Mouse (Mus musculus): ENCODE results near the gene Cdsn. TPM values are rescaled to one million over a fixed set of nuclear protein-coding genes. Genes with fewer than 3 reads are reported as not detected.

Cdsn gene
- polyA plus RNA-seq, 1 experiment from 2014 or later: not detected

DNA sequence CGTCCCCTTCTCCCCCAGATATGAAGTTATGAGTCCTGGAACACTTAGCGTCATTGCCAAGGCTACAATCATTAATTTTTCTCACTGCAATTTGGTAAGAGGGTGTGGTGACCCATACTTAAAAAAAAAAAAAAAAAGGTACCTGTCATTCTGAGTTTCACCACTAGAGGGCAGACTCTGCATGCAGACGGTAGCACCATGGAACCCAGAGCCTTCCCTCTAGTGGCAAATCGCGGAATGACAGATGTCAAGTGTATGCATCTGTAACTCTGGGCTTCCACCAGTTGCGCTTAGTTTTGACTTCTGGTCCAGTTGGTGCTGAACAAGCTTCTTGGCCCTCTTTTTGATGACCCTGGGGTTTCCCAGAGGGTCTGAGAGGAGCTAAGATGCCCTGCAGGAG, 26.3 kb downstream of the Cdsn start:
- ATAC-seq (ENCODE audit: low FRiP score, low TSS enrichment): no peak
- 21% methylated on average over 6 of the region's 6 CpGs for WGBS
- H3K27ac ChIP-seq (ENCODE audit: low read depth, low read length): no peak overlapping the region
- H3K4me1 ChIP-seq (ENCODE audit: control insufficient read depth, insufficient read depth, low read length): no peaks in the 10 kb centered on the region
- no peak overlapping the region for H3K9ac ChIP-seq (ENCODE audit: low read depth, low read length)
- no peaks in the 10 kb centered on the region for H3K9me3 ChIP-seq (ENCODE audit: control insufficient read depth, low read length)
- H3K4me2 ChIP-seq (replicated peaks; ENCODE audit: low read depth, low read length): no peak overlapping the region
- H3K4me3 ChIP-seq (ENCODE audit: low read length): no peak overlapping the region
- H3K36me3 ChIP-seq (ENCODE audit: control insufficient read depth, insufficient read depth, low read length): no peaks in the 10 kb centered on the region
- H3K27me3 ChIP-seq (ENCODE audit: control insufficient read depth, insufficient read depth, low read length): no peaks in the 10 kb centered on the region

DNA sequence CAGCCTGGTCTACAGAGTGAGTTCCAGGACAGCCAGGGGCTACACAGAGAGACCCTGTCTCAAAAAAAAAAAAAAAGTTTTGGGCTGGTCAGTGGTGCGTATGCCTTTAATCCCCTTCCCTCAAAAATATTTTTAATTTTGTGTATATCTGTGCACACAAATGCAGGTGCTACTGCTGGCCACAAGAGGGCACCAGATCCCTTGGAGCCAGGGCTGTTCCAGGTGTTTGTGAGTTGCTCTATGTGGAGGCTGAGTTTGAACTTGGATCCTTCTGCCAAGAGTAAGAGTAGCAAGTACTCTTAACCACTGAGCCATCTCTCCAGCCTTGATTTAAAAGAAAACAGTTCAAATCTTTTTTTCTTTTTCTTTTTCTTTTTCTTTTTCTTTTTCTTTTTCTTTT, 31.0 kb downstream of the Cdsn start:
- Histone ChIP-seq H3K4me2 (replicated peaks; ENCODE audit: low read depth, low read length) (no peak overlapping the region), H3K36me3 (ENCODE audit: control insufficient read depth, insufficient read depth, low read length) (no peaks in the 10 kb centered on the region), H3K9me3 (ENCODE audit: control insufficient read depth, low read length) (no peaks in the 10 kb centered on the region), H3K27ac (ENCODE audit: low read depth, low read length) (no peak overlapping the region), H3K27me3 (ENCODE audit: control insufficient read depth, insufficient read depth, low read length) (no peaks in the 10 kb centered on the region), H3K4me3 (ENCODE audit: low read length) (no peak overlapping the region), H3K9ac (ENCODE audit: low read depth, low read length) (no peak overlapping the region), H3K4me1 (ENCODE audit: control insufficient read depth, insufficient read depth, low read length) (no peaks in the 10 kb centered on the region)
- 96% methylated on average over 1 of the region's 1 CpGs for WGBS
- no peak for ATAC-seq (ENCODE audit: low FRiP score, low TSS enrichment)

DNA sequence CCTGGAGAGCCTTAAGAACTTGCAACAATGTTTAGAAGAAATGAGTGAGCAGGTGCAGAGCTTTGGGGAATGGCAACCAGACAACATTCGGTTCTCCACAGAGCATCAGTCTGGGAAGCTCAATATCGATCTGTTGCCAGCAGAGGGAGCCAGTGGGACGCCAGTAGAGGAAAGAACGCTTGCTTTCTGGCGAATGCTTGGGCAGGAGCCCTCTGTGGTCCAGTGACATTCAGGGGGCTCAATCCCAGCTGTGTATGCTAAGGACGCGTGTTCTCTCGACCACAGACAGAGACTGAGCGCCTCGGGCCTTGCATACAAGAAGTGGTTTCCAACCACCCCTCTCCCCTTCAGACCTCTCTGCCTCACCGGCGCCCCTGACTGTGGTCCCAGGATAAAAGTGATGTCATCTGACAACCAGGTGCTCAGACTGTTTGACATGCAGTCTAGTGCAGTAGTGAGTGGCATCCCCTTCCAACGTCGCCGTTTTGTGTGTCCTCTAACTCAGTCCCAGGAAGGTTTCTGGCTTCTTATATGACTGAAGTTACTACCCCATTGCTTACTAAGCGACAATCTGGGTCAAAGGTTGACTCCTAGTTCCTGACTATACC, 32.5 kb downstream of the Cdsn start:
- H3K27ac ChIP-seq (ENCODE audit: low read depth, low read length): no peak overlapping the region
- WGBS: 18% methylated on average over 16 of the region's 16 CpGs
- ATAC-seq (ENCODE audit: low FRiP score, low TSS enrichment): peak; percentile 59

DNA sequence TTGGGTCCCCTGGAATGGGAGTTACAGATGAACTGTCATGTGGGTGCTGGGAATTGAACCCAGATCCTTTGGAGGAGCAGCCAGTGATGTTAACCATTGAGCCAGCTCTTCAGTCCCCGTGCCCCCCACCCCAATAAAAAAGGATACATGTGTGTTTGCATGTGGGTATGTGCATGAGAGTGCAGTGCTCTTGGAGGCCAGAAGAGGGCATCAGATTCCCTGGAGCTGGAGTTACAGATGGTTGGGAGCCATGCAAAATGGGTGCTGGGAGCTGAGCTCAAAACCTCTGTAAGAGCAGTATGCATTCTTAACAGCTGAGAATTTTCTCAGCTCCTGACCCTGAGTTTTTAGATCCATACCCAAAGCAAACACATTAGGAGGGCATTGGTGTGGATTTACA, 35.4 kb downstream of the Cdsn start:
- Histone ChIP-seq H3K27ac (ENCODE audit: low read depth, low read length) (no peak overlapping the region), H3K9me3 (ENCODE audit: control insufficient read depth, low read length) (no peaks in the 10 kb centered on the region), H3K27me3 (ENCODE audit: control insufficient read depth, insufficient read depth, low read length) (no peaks in the 10 kb centered on the region), H3K4me1 (ENCODE audit: control insufficient read depth, insufficient read depth, low read length) (no peaks in the 10 kb centered on the region; the same call in 1 of the 2 replicates), H3K9ac (ENCODE audit: low read depth, low read length) (no peak overlapping the region), H3K4me3 (ENCODE audit: low read length) (no peak overlapping the region), H3K4me2 (replicated peaks; ENCODE audit: low read depth, low read length) (no peak overlapping the region), H3K36me3 (ENCODE audit: control insufficient read depth, insufficient read depth, low read length) (no peaks in the 10 kb centered on the region)
- 78% methylated on average over 1 of the region's 1 CpGs for WGBS
- no peak for ATAC-seq (ENCODE audit: low FRiP score, low TSS enrichment)

More for the DNA sequence above, 32.5 kb downstream of the Cdsn start:
- Histone ChIP-seq H3K9ac (ENCODE audit: low read depth, low read length) (no peak overlapping the region), H3K4me3 (ENCODE audit: low read length) (no peak overlapping the region), H3K4me2 (replicated peaks; ENCODE audit: low read depth, low read length) (no peak overlapping the region), H3K27me3 (ENCODE audit: control insufficient read depth, insufficient read depth, low read length) (no peaks in the 10 kb centered on the region), H3K4me1 (ENCODE audit: control insufficient read depth, insufficient read depth, low read length) (no peaks in the 10 kb centered on the region), H3K9me3 (ENCODE audit: control insufficient read depth, low read length) (no peaks in the 10 kb centered on the region), H3K36me3 (ENCODE audit: control insufficient read depth, insufficient read depth, low read length) (no peaks in the 10 kb centered on the region)

DNA sequence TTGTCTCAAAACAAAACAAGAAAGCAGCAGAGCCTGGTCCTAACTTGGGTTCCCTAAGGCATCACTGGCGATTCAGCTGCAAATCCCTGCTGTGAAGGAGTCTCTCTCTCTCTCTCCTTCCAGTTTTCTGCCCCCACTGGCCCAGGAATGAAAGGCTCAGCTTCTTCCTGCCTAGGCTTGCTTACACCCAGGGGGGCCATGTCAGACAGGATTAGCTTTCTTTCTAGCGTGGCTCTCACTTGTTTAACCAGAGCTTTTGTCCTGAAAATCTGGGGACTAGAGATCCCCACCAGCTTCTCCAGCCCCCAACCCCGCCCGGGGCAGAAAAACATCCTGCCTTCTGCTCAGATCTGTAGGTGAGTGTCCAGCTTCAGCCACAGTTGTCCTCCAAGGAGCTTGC, 36.5 kb downstream of the Cdsn start:
- H3K9ac ChIP-seq (ENCODE audit: low read depth, low read length): no peak overlapping the region
- no peaks in the 10 kb centered on the region for H3K27me3 ChIP-seq (ENCODE audit: control insufficient read depth, insufficient read depth, low read length)
- no peak overlapping the region for H3K4me3 ChIP-seq (ENCODE audit: low read length)
- WGBS: 46% methylated on average over 4 of the region's 4 CpGs
- H3K9me3 ChIP-seq (ENCODE audit: control insufficient read depth, low read length): no peaks in the 10 kb centered on the region
- no peaks in the 10 kb centered on the region for H3K36me3 ChIP-seq (ENCODE audit: control insufficient read depth, insufficient read depth, low read length)
- no peaks in the 10 kb centered on the region; the same call in 1 of the 2 replicates for H3K4me1 ChIP-seq (ENCODE audit: control insufficient read depth, insufficient read depth, low read length)
- ATAC-seq (ENCODE audit: low FRiP score, low TSS enrichment): no peak
- H3K4me2 ChIP-seq (replicated peaks; ENCODE audit: low read depth, low read length): no peak overlapping the region
- no peak overlapping the region for H3K27ac ChIP-seq (ENCODE audit: low read depth, low read length)

DNA sequence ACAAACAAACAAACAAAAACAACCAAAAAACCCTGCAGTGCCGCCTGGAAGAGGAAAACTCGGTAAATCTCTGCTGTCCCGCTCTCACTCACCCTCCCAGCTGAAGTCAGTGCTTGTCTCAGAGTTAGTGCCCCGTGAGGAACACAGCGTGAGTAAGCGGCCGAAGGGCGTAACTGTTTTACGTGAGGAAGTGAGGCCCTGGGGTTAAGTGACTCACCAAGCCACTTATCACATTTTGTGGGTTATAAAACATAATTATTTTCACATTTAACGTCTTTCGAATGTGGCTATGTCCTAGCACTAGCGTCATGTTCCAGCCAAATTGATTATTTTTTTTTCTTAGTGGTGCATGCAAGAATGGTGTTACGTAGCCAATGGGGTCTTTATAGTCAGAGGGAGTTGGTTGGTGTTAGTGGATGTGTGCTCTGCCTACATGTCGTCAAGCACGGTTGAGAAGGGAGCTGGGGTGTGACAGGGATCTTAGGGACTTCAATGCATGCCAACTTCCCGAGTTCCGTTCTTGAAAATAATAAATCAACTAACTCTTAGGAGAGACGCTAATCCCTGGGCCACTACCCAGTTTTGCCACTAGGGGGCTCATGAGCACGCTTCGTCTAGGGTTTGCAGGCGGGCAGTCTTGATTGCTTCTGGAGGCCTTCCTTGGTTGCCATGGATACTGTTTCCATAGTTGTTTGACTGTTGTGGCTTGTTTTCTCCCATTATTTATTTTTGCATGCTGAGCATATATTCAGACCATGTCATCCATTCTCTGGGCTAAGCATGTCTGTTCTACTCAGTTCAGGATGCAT, 38.7 kb downstream of the Cdsn start:
- H3K4me1 ChIP-seq (ENCODE audit: control insufficient read depth, insufficient read depth, low read length): no peaks in the 10 kb centered on the region; the same call in 1 of the 2 replicates
- no peak overlapping the region for H3K9ac ChIP-seq (ENCODE audit: low read depth, low read length)
- 38% methylated on average over 21 of the region's 21 CpGs for WGBS
- no peak overlapping the region for H3K4me3 ChIP-seq (ENCODE audit: low read length)
- H3K4me2 ChIP-seq (replicated peaks; ENCODE audit: low read depth, low read length): no peak overlapping the region
- H3K9me3 ChIP-seq (ENCODE audit: control insufficient read depth, low read length): no peaks in the 10 kb centered on the region
- peak; percentile 60 for ATAC-seq (ENCODE audit: low FRiP score, low TSS enrichment)
- H3K36me3 ChIP-seq (ENCODE audit: control insufficient read depth, insufficient read depth, low read length): no peaks in the 10 kb centered on the region
- no peaks in the 10 kb centered on the region for H3K27me3 ChIP-seq (ENCODE audit: control insufficient read depth, insufficient read depth, low read length)
- no peak overlapping the region for H3K27ac ChIP-seq (ENCODE audit: low read depth, low read length)

DNA sequence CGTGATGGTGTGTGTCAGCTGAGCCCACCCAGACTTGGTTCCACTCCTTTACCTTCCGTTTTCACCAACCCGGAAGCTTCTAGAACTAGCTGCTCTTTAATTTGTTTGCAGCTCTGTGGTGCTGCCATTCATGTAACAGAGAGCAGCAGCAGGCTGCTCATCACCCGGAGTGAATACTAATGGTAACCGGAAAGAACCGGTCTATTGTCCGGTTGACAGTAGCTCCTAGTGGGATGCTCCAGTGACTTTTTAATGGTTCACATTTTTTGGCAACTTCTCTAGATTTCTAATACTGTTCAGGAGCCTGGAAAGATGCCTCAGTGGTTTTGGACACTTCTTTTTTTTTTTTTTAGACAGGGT, 39.3 kb downstream of the Cdsn start:
- Histone ChIP-seq H3K9me3 (ENCODE audit: control insufficient read depth, low read length) (no peaks in the 10 kb centered on the region), H3K27ac (ENCODE audit: low read depth, low read length) (no peak overlapping the region), H3K4me2 (replicated peaks; ENCODE audit: low read depth, low read length) (no peak overlapping the region), H3K4me3 (ENCODE audit: low read length) (no peak overlapping the region), H3K27me3 (ENCODE audit: control insufficient read depth, insufficient read depth, low read length) (no peaks in the 10 kb centered on the region), H3K4me1 (ENCODE audit: control insufficient read depth, insufficient read depth, low read length) (no peaks in the 10 kb centered on the region; the same call in 1 of the 2 replicates), H3K36me3 (ENCODE audit: control insufficient read depth, insufficient read depth, low read length) (no peaks in the 10 kb centered on the region), H3K9ac (ENCODE audit: low read depth, low read length) (no peak overlapping the region)
- WGBS: 96% methylated on average over 7 of the region's 7 CpGs
- ATAC-seq (ENCODE audit: low FRiP score, low TSS enrichment): no peak

DNA sequence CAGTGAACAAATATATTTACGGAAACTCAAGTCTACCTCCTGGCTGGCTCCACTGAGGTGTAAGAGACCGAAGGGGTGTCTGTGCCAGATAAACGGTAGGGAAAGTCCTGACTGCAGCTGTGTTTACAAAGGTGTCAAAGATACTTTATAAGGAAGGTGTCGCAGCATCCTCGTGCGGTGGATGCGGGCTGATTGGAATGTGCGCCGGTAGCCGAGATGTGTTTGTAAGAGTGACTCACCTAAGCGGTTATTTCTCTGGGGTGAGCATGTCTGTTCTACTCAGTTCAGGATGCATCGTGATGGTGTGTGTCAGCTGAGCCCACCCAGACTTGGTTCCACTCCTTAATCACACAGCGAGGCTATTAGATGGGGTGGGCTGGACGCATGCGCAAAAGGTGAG, 39.8 kb downstream of the Cdsn start:
- Histone ChIP-seq H3K4me3 (ENCODE audit: low read length) (no peak overlapping the region), H3K36me3 (ENCODE audit: control insufficient read depth, insufficient read depth, low read length) (no peaks in the 10 kb centered on the region), H3K4me2 (replicated peaks; ENCODE audit: low read depth, low read length) (no peak overlapping the region), H3K9ac (ENCODE audit: low read depth, low read length) (no peak overlapping the region), H3K27ac (ENCODE audit: low read depth, low read length) (no peak overlapping the region), H3K27me3 (ENCODE audit: control insufficient read depth, insufficient read depth, low read length) (no peaks in the 10 kb centered on the region), H3K4me1 (ENCODE audit: control insufficient read depth, insufficient read depth, low read length) (no peaks in the 10 kb centered on the region; the same call in 1 of the 2 replicates), H3K9me3 (ENCODE audit: control insufficient read depth, low read length) (no peaks in the 10 kb centered on the region)
- 89% methylated on average over 15 of the region's 15 CpGs for WGBS
- ATAC-seq (ENCODE audit: low FRiP score, low TSS enrichment): no peak

DNA sequence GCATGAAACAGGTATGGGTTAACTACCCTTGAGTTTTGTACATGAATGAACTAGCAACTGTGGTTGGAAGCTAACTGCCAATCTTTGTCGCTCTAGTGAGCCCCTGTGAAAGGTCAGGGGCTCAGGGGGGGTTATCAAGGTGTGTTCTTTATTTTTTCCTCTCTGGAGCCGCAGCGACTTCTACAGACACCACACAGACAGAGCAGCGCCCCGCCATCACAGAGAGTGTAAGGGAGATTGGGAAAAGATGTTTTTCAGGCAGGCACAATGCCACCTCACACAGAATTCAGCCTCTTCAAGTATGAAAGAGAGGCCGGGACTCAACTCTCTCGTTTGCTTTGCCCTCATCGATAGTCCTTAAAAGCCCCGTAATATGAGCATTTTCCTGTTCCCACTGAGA, 40.2 kb downstream of the Cdsn start:
- 83% methylated on average over 9 of the region's 9 CpGs for WGBS
- H3K36me3 ChIP-seq (ENCODE audit: control insufficient read depth, insufficient read depth, low read length): no peaks in the 10 kb centered on the region
- H3K4me1 ChIP-seq (ENCODE audit: control insufficient read depth, insufficient read depth, low read length): no peaks in the 10 kb centered on the region; the same call in 1 of the 2 replicates
- H3K9me3 ChIP-seq (ENCODE audit: control insufficient read depth, low read length): no peaks in the 10 kb centered on the region
- no peak overlapping the region for H3K27ac ChIP-seq (ENCODE audit: low read depth, low read length)
- no peak overlapping the region for H3K9ac ChIP-seq (ENCODE audit: low read depth, low read length)
- no peak overlapping the region for H3K4me3 ChIP-seq (ENCODE audit: low read length)
- no peak for ATAC-seq (ENCODE audit: low FRiP score, low TSS enrichment)
- no peak overlapping the region for H3K4me2 ChIP-seq (replicated peaks; ENCODE audit: low read depth, low read length)
- no peaks in the 10 kb centered on the region for H3K27me3 ChIP-seq (ENCODE audit: control insufficient read depth, insufficient read depth, low read length)

Data from kidney, embryonic 14.5 days (tissue).